Mouse (Mus musculus) thymus, adult 2 months (tissue): Measurements from ENCODE around the gene Agps.

Experiments used
- CTCF ChIP-seq: fragments of 200-500 bp; IDR thresholded peaks from 2 replicates; pipeline ENCODE4 v1.5.1; 2012; ENCODE audit warnings: mild to moderate bottlenecking, control low read depth, low read length, moderate library complexity, borderline replicate concordance; ENCODE audit not compliant: control insufficient read depth, poor library complexity, insufficient read depth; ENCODE audit errors: extremely low read depth
- POLR2A ChIP-seq: fragments of 200-500 bp; IDR thresholded peaks from 2 replicates; pipeline ENCODE4 v1.6.1; 2012; ENCODE audit warnings: mild to moderate bottlenecking, low read length, control low read depth, moderate library complexity; ENCODE audit not compliant: control insufficient read depth, poor library complexity, insufficient read depth; ENCODE audit errors: extremely low read depth

- TF ChIP-seq CTCF: no peak
- no peak for TF ChIP-seq POLR2A
Observed at GRCm38 (mm10) chr2:75824144-75824543, 7.8 kb upstream of the Agps start.
